Mouse (Mus musculus): Measurements from ENCODE around the gene Tpd52l1.
A peak's percentile ranks its signal among the peaks of the same experiment; 100 is the strongest.

The Tpd52l1 gene

GRCm38 (mm10) chr10:31336432-31336831 is 109.3 kb downstream of the Tpd52l1 start:
- no peak for DNase-seq (ENCODE audit: low spot score)

- no peak for DNase-seq (ENCODE audit: low spot score)
These were observed 114.5 kb downstream of the Tpd52l1 start for GRCm38 (mm10) chr10:31331225-31331775.

GRCm38 (mm10) chr10:31330286-31330962 is 115.3 kb downstream of the Tpd52l1 start:
- peak; percentile 8 for DNase-seq (ENCODE audit: low spot score)

GRCm38 (mm10) chr10:31329436-31329835 is 116.3 kb downstream of the Tpd52l1 start:
- no peak for DNase-seq (ENCODE audit: low spot score)

DNA sequence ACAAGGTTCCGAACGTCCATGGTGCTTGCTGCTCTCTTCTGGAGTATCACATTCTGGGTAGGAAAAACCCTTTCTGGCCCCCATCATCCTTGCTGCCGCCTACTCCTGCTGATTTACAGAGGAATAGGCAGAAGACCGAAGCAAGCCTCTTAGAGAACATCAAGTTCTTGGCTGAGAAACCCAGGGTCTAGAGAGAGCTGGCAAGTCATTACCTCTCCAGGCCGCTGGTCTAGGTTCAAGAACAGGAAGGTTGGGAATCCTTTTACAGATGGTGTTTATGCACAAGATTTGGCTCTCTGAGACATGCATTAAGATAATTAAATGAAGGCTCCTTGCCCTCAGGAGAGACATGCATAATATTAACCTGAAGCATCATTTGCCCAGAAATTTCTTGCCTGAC is 127.3 kb downstream of the Tpd52l1 start:
- no peak for DNase-seq (ENCODE audit: low spot score)

- DNase-seq (ENCODE audit: low spot score), result peak; percentile 81
These were observed 132.6 kb downstream of the Tpd52l1 start, which contains the start of gene Hddc2 for GRCm38 (mm10) chr10:31312865-31313848. TSS of gene Hddc2 (plus strand) at chr10:31313383.

GRCm38 (mm10) chr10:31307024-31307598 is 138.6 kb downstream of the Tpd52l1 start:
- no peak for DNase-seq (ENCODE audit: low spot score)

- no peak for DNase-seq (ENCODE audit: low spot score)
These were observed 142.3 kb downstream of the Tpd52l1 start for GRCm38 (mm10) chr10:31303446-31303845.

- DNase-seq (ENCODE audit: low spot score), result no peak
These were observed 145.5 kb downstream of the Tpd52l1 start for GRCm38 (mm10) chr10:31300292-31300691.

DNA sequence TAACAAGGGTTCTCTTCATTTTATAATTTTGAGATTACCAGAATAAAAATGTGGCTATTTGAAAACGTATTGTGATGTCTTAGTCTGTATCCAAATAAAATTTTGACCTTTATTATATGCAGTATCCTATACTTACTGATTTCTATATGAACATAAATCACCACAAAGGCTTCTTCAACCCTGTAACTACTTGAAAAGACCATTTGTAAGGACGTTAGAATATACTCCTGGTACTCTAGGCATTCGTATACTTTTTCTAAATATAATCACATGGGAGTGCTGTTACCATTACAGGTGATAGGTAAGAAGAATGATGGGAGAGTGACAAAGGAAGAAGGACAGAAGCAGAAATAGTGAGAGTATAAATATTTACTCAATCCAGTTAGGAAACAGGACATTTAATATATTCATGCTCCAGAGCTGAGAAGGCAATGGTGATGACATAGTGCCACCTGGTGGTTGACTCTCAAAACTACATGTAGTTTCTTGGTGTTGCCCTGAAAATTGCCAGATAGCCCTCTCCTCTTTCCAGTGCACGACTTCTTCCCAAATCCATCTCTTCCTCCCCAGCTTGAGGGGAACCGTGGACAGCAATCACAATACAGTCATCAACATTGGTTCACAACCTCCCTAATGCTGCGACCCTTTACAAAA is 146.7 kb downstream of the Tpd52l1 start:
- peak; percentile 47 for DNase-seq (ENCODE audit: low spot score)

DNA sequence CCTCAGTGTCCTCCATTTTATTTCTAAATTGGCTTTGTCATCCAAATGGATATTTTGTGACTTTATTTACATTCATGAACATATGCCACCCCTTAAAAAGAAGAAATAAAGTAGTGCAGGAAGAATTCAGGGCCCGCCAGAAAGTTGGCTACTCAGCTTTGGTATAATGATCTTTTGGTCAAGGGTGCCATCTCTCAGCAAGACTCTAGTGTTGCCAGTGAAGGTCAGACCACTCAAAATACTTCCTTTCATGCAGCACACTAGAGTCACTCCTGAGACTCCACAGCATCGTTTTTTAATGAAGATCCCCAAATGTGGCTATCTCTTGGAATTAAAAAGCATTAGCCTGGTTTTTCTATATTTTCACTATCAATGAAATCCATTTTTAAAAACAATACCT is 147.5 kb downstream of the Tpd52l1 start:
- no peak for DNase-seq (ENCODE audit: low spot score)

GRCm38 (mm10) chr10:31297106-31297505 is 148.7 kb downstream of the Tpd52l1 start:
- no peak for DNase-seq (ENCODE audit: low spot score)

DNA sequence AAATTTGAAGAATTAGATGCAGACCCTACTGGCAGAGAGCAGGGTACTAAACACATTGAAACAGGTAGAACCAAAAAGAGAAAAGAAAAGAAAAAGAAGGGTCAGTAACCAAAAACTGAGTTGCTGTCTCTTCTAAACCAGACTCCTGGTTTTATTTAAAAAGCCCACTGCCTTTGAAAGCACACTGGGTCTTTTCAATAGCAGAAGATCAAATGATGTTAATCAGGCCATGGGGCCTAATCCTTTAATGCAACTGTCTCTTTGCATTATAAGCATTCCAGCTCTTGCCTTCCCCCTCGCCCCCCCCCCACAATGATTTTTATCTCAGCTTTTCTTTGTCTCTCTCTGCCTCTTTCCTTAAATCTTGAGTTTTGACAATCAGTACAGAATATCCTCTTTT is 149.3 kb downstream of the Tpd52l1 start:
- no peak for DNase-seq (ENCODE audit: low spot score)

DNA sequence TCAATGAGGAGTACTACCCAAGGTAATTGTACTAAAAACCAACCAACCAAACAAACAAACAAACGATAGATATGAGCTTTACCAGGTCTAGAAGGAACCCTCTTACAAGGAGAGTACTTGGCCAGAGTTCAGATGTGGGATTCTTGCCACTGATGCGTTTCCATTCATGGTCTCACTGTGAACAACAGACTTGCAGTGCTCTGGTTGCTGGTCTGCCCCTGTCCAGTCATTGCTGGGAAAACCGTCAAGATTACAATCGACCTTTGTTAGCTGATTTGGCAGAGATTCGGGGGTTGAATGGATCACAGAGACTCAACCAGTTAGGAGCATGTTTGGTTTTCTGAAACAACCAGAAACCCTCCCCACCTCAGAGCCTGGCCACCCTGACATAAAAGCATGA is 150.1 kb downstream of the Tpd52l1 start:
- no peak for DNase-seq (ENCODE audit: low spot score)

DNA sequence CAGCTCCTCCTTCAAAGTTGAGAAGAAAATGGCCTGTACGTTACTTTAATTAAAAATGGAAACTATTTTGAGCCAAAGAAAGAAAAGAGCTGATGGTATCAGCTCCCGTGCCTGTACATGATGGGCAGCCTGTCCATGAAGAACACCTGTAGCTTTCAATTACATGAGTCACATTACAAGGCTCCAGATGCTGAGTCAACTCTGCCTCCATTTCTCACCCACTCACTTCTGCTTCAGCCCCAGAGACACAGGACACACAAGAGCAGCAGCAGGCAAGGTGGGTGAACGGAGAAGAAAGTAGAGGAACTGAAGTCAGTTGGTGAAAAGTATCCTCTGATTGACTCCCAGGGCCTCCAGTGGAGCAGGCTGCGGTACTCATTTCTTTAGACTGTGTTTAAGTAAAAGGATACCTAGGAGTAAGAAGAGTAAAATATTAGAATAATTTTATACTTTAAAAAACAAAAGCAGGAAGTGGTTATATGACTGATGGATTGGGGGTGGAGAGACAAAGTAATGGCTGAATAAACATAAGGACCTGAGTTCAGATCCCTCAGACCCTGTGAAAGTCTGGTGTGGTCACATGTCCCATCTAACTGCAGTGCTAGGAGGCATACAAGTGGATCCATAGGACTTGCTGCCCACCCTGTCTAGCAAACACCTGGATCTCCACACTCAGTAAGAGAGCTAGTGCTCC is 156.9 kb downstream of the Tpd52l1 start:
- DNase-seq (ENCODE audit: low spot score), result no peak

GRCm38 (mm10) chr10:31287787-31288186 is 158.0 kb downstream of the Tpd52l1 start:
- DNase-seq (ENCODE audit: low spot score), result no peak

All from c-Kit-positive CD71-positive TER-119-positive erythroid progenitor cells, embryonic 14.5 days (primary cell).